Mouse (Mus musculus) lung, adult 2 months (tissue): ENCODE measurements at regions not wholly inside any gene's neighbourhood (a gene's known extent, or its start where the extent isn't known, plus 50 kb on each side); places are given as distances from the start of the nearest gene placed in this dataset.
"Not testable (repeated sequence)": the region's sequence is repeated elsewhere in the genome, so short reads cannot be mapped to it uniquely, and the experiment has no call there.

ENCODE experiments used
- CTCF ChIP-seq: fragments of 200-500 bp; IDR thresholded peaks from 2 replicates; pipeline ENCODE4 v1.5.1; 2011; ENCODE audit warnings: mild to moderate bottlenecking, low read length, control low read depth; ENCODE audit not compliant: insufficient read depth
- POLR2A ChIP-seq: fragments of 200-500 bp; IDR thresholded peaks from 2 replicates; pipeline ENCODE4 v1.6.1; 2011; ENCODE audit warnings: low read depth, mild to moderate bottlenecking, control low read depth, low read length, borderline replicate concordance; ENCODE audit errors: extremely low read depth

GRCm38 (mm10) chr6:114550096-114550669 is 92.7 kb upstream of the Atg7 start:
- not testable (repeated sequence) for TF ChIP-seq CTCF, POLR2A
